Mouse (Mus musculus): Measurements from ENCODE around the gene Mul1.

- TF ChIP-seq CTCF (IDR thresholded peaks at IDR 0.05; ENCODE audit: low read depth) (no peak), EP300 (IDR thresholded peaks at IDR 0.05; ENCODE audit: low read depth) (no peak)
Measured at GRCm38 (mm10) chr4:138465446-138465845, 31.0 kb downstream of the Mul1 start.

Data from liver, embryonic 14.5 days (tissue).